Mouse (Mus musculus): ENCODE data around the gene Def6. TPM values are rescaled to one million over a fixed set of nuclear protein-coding genes. Genes with fewer than 3 reads are reported as not detected.

The Def6 gene
- polyA plus RNA-seq, 1 experiment from 2014 or later, result 11.4 TPM

- WGBS, result 66% methylated on average over 14 of the region's 14 CpGs
Observed at GRCm38 (mm10) chr17:28201982-28202381, 5.6 kb upstream of the Def6 start.

GRCm38 (mm10) chr17:28204052-28204720 is 3.4 kb upstream of the Def6 start:
- Histone ChIP-seq H3K36me3 (ENCODE audit: control insufficient read depth, insufficient read depth, low read length) (peaks cover 14% of the 10 kb centered on the region; the same call in 1 of the 2 replicates), H3K9me3 (ENCODE audit: control insufficient read depth, low read length) (no peaks in the 10 kb centered on the region), H3K9ac (ENCODE audit: low read length) (no peak overlapping the region), H3K4me3 (ENCODE audit: low read depth, low read length) (no peak overlapping the region), H3K27ac (replicated peaks) (no peak overlapping the region), H3K4me1 (replicated peaks; ENCODE audit: control insufficient read depth, insufficient read depth) (peaks cover 2% of the 10 kb centered on the region; the same call in 1 of the 2 replicates), H3K4me2 (replicated peaks; ENCODE audit: low read depth) (no peak overlapping the region), H3K27me3 (ENCODE audit: control insufficient read depth, insufficient read depth, low read length) (no peaks in the 10 kb centered on the region)
- no peak for TF ChIP-seq EP300 (optimal IDR thresholded peaks at IDR 0.05)
- TF ChIP-seq CTCF (IDR thresholded peaks at IDR 0.05; ENCODE audit: low read depth), result peak; percentile 91
- 41% methylated on average over 14 of the region's 14 CpGs for WGBS
- peak; percentile 57 for DNase-seq (ENCODE audit: low spot score)
- ATAC-seq (ENCODE audit: low FRiP score, low TSS enrichment), result no peak

More at GRCm38 (mm10) chr17:28201982-28202381, 5.6 kb upstream of the Def6 start:
- no peak for DNase-seq (ENCODE audit: low spot score)
- Histone ChIP-seq H3K27me3 (ENCODE audit: control insufficient read depth, insufficient read depth, low read length) (no peaks in the 10 kb centered on the region), H3K9ac (ENCODE audit: low read length) (no peak overlapping the region), H3K4me2 (replicated peaks; ENCODE audit: low read depth) (no peak overlapping the region), H3K4me1 (replicated peaks; ENCODE audit: control insufficient read depth, insufficient read depth) (no peaks in the 10 kb centered on the region), H3K27ac (replicated peaks) (no peak overlapping the region), H3K4me3 (ENCODE audit: low read depth, low read length) (no peak overlapping the region), H3K36me3 (ENCODE audit: control insufficient read depth, insufficient read depth, low read length) (peaks cover 14% of the 10 kb centered on the region; the same call in 1 of the 2 replicates), H3K9me3 (ENCODE audit: control insufficient read depth, low read length) (no peaks in the 10 kb centered on the region)
- ATAC-seq (ENCODE audit: low FRiP score, low TSS enrichment), result peak; percentile 42
- no peak for TF ChIP-seq EP300 (optimal IDR thresholded peaks at IDR 0.05)

- Histone ChIP-seq H3K27ac (replicated peaks) (no peak overlapping the region), H3K4me3 (ENCODE audit: low read depth, low read length) (no peak overlapping the region), H3K27me3 (ENCODE audit: control insufficient read depth, insufficient read depth, low read length) (no peaks in the 10 kb centered on the region), H3K9ac (ENCODE audit: low read length) (no peak overlapping the region), H3K9me3 (ENCODE audit: control insufficient read depth, low read length) (no peaks in the 10 kb centered on the region), H3K36me3 (ENCODE audit: control insufficient read depth, insufficient read depth, low read length) (peaks cover 12% of the 10 kb centered on the region; the same call in 1 of the 2 replicates), H3K4me2 (replicated peaks; ENCODE audit: low read depth) (no peak overlapping the region), H3K4me1 (replicated peaks; ENCODE audit: control insufficient read depth, insufficient read depth) (peaks cover 2% of the 10 kb centered on the region; the same call in 1 of the 2 replicates)
- DNase-seq (ENCODE audit: low spot score) (no peak), ATAC-seq (ENCODE audit: low FRiP score, low TSS enrichment) (no peak)
- TF ChIP-seq EP300 (optimal IDR thresholded peaks at IDR 0.05) (no peak), CTCF (IDR thresholded peaks at IDR 0.05; ENCODE audit: low read depth) (no peak)
- 91% methylated on average over 8 of the region's 8 CpGs for WGBS
Observed at GRCm38 (mm10) chr17:28205443-28205842, 2.1 kb upstream of the Def6 start.

- H3K27me3 ChIP-seq (ENCODE audit: control insufficient read depth, insufficient read depth, low read length), result no peaks in the 10 kb centered on the region
- H3K4me2 ChIP-seq (replicated peaks; ENCODE audit: low read depth), result no peak overlapping the region
- no peaks in the 10 kb centered on the region for H3K9me3 ChIP-seq (ENCODE audit: control insufficient read depth, low read length)
- H3K36me3 ChIP-seq (ENCODE audit: control insufficient read depth, insufficient read depth, low read length), result 0 out of 2 replicates have a peak, but pooled peaks cover 2% of the 10 kb centered on the region
- no peak for ATAC-seq (ENCODE audit: low FRiP score, low TSS enrichment)
- H3K4me3 ChIP-seq (ENCODE audit: low read depth, low read length), result no peak overlapping the region
- peak overlapping the region; percentile 74 for H3K9ac ChIP-seq (ENCODE audit: low read length)
- 68% methylated on average over 8 of the region's 8 CpGs for WGBS
- H3K4me1 ChIP-seq (replicated peaks; ENCODE audit: control insufficient read depth, insufficient read depth), result peaks cover 2% of the 10 kb centered on the region; the same call in 1 of the 2 replicates
- DNase-seq (ENCODE audit: low spot score), result no peak
- peak overlapping the region; percentile 88 for H3K27ac ChIP-seq (replicated peaks)
- TF ChIP-seq EP300 (optimal IDR thresholded peaks at IDR 0.05) (no peak), CTCF (IDR thresholded peaks at IDR 0.05; ENCODE audit: low read depth) (no peak)
Observed at GRCm38 (mm10) chr17:28207092-28207491, 486 bp upstream of the Def6 start.

GRCm38 (mm10) chr17:28208314-28208612 is 685 bp downstream of the Def6 start:
- H3K4me1 ChIP-seq (replicated peaks; ENCODE audit: control insufficient read depth, insufficient read depth), result peaks cover 2% of the 10 kb centered on the region; the same call in 1 of the 2 replicates
- 69% methylated on average over 8 of the region's 8 CpGs for WGBS
- H3K9me3 ChIP-seq (ENCODE audit: control insufficient read depth, low read length), result no peaks in the 10 kb centered on the region
- peak overlapping the region; percentile 64 for H3K4me2 ChIP-seq (replicated peaks; ENCODE audit: low read depth)
- TF ChIP-seq CTCF (IDR thresholded peaks at IDR 0.05; ENCODE audit: low read depth), result no peak
- no peak for TF ChIP-seq EP300 (optimal IDR thresholded peaks at IDR 0.05)
- no peaks in the 10 kb centered on the region for H3K36me3 ChIP-seq (ENCODE audit: control insufficient read depth, insufficient read depth, low read length)
- no peaks in the 10 kb centered on the region for H3K27me3 ChIP-seq (ENCODE audit: control insufficient read depth, insufficient read depth, low read length)
- H3K4me3 ChIP-seq (ENCODE audit: low read depth, low read length), result peak overlapping the region; percentile 44
- H3K9ac ChIP-seq (ENCODE audit: low read length), result peak overlapping the region; percentile 74
- DNase-seq (ENCODE audit: low spot score) (no peak), ATAC-seq (ENCODE audit: low FRiP score, low TSS enrichment) (no peak)
- H3K27ac ChIP-seq (replicated peaks), result peak overlapping the region; percentile 88; the same call in 1 of the 2 replicates

- Histone ChIP-seq H3K27me3 (ENCODE audit: control insufficient read depth, insufficient read depth, low read length) (no peaks in the 10 kb centered on the region), H3K4me3 (ENCODE audit: low read depth, low read length) (no peak overlapping the region), H3K27ac (replicated peaks) (no peak overlapping the region), H3K4me2 (replicated peaks; ENCODE audit: low read depth) (no peak overlapping the region), H3K36me3 (ENCODE audit: control insufficient read depth, insufficient read depth, low read length) (no peaks in the 10 kb centered on the region), H3K4me1 (replicated peaks; ENCODE audit: control insufficient read depth, insufficient read depth) (peaks cover 2% of the 10 kb centered on the region; the same call in 1 of the 2 replicates), H3K9me3 (ENCODE audit: control insufficient read depth, low read length) (no peaks in the 10 kb centered on the region), H3K9ac (ENCODE audit: low read length) (no peak overlapping the region)
- ATAC-seq (ENCODE audit: low FRiP score, low TSS enrichment) (no peak), DNase-seq (ENCODE audit: low spot score) (no peak)
- 62% methylated on average over 3 of the region's 4 CpGs for WGBS
- TF ChIP-seq CTCF (IDR thresholded peaks at IDR 0.05; ENCODE audit: low read depth), result no peak
- TF ChIP-seq EP300 (optimal IDR thresholded peaks at IDR 0.05), result no peak
Observed at GRCm38 (mm10) chr17:28209457-28210110, 2.0 kb downstream of the Def6 start.
